Mouse (Mus musculus) CH12.LX (cell line): ENCODE results near the gene Stau1. TPM values are rescaled to one million over a fixed set of nuclear protein-coding genes. Genes with fewer than 3 reads are reported as not detected.

Experiments
- DNase-seq: peaks from one replicate; pipeline ENCODE4 v3.0.0-alpha.2; 2013; ENCODE audit errors: extremely low read depth
- H3K27ac ChIP-seq: 2 replicates; pipeline ENCODE4 v1.5.1; 2012; ENCODE audit warnings: low read depth, mild to moderate bottlenecking, control low read depth, moderate library complexity; ENCODE audit not compliant: insufficient read depth
- H3K27me3 ChIP-seq: replicated peaks from 2 replicates; pipeline ENCODE3; 2012; ENCODE audit warnings: inconsistent platforms
- H3K36me3 ChIP-seq, 2 experiments: replicated peaks in 1 of 2; 2 replicates each; pipeline versions ENCODE3 to v1.6.1; 2012; ENCODE audit warnings: inconsistent platforms in 1 of 2, low read length in 1 of 2, mild to moderate bottlenecking in 1 of 2, mixed read lengths in 1 of 2, moderate library complexity in 1 of 2; ENCODE audit not compliant: control insufficient read depth in 1 of 2, insufficient read depth in 1 of 2
- H3K4me1 ChIP-seq, 2 experiments: 2 replicates each; pipeline ENCODE4 v1.6.1; 2012; ENCODE audit warnings: inconsistent platforms in 1 of 2, moderate library complexity in 1 of 2; ENCODE audit not compliant: insufficient read depth in 2 of 2, control insufficient read depth in 1 of 2
- H3K4me2 ChIP-seq: 2 replicates; pipeline ENCODE4 v1.6.1; 2012; ENCODE audit warnings: low read depth, mild to moderate bottlenecking, control low read depth; ENCODE audit not compliant: poor library complexity, insufficient read depth, severe bottlenecking
- H3K4me3 ChIP-seq, 3 experiments: fragments of 150-350 bp in 1 of 3; sonication (generic) in 1 of 3; replicated peaks in 1 of 3; 2 replicates each; pipeline versions ENCODE3 to v1.5.1; 2011 to 2012; ENCODE audit warnings: low read depth in 2 of 3, low read length in 2 of 3, mild to moderate bottlenecking in 2 of 3, moderate library complexity in 2 of 3, control low read depth in 1 of 3, improper control_type of control experiment in 1 of 3, inconsistent platforms in 1 of 3, mixed read lengths in 1 of 3; ENCODE audit not compliant: poor library complexity in 1 of 3
- H3K79me2 ChIP-seq: replicated peaks from 2 replicates; pipeline ENCODE4 v1.6.1; 2012; ENCODE audit warnings: mild to moderate bottlenecking, moderate library complexity; ENCODE audit not compliant: control insufficient read depth, poor library complexity, insufficient read depth, severe bottlenecking; ENCODE audit errors: extremely low read depth
- H3K9ac ChIP-seq: 2 replicates; pipeline ENCODE4 v1.6.1; 2012; ENCODE audit warnings: low read depth, mild to moderate bottlenecking, control low read depth, moderate library complexity; ENCODE audit not compliant: insufficient read depth
- H3K9me3 ChIP-seq: replicated peaks from 2 replicates; pipeline ENCODE3; 2012; ENCODE audit warnings: low read length, inconsistent platforms, mixed read lengths
- BHLHE40 ChIP-seq: IDR thresholded peaks from 2 replicates; pipeline ENCODE4 v1.6.1; 2011; ENCODE audit warnings: mild to moderate bottlenecking, low read depth, low read length, improper control_type of control experiment
- CHD2 ChIP-seq: IDR thresholded peaks from 2 replicates; pipeline ENCODE4 v1.6.1; 2011; ENCODE audit warnings: low read length, improper control_type of control experiment
- ELF1 ChIP-seq: IDR thresholded peaks from 2 replicates; pipeline ENCODE4 v1.6.1; 2014; ENCODE audit warnings: low read depth, mild to moderate bottlenecking, inconsistent platforms, low read length, improper control_type of control experiment
- EP300 ChIP-seq: IDR thresholded peaks from 2 replicates; pipeline ENCODE4 v1.6.1; 2011; ENCODE audit warnings: low read length, improper control_type of control experiment
- HCFC1 ChIP-seq: IDR thresholded peaks from 2 replicates; pipeline ENCODE4 v1.6.1; 2012; ENCODE audit warnings: low read depth, mild to moderate bottlenecking, inconsistent platforms, low read length, improper control_type of control experiment
- IRF4 ChIP-seq: IDR thresholded peaks from 2 replicates; pipeline ENCODE4 v1.6.1; 2014; ENCODE audit warnings: low read depth, mild to moderate bottlenecking, inconsistent platforms, low read length, improper control_type of control experiment
- JUN ChIP-seq: IDR thresholded peaks from 2 replicates; pipeline ENCODE4 v1.6.1; 2011; ENCODE audit warnings: low read depth, mild to moderate bottlenecking, low read length, improper control_type of control experiment, moderate library complexity; ENCODE audit not compliant: insufficient read depth
- JUND ChIP-seq: conservative IDR thresholded peaks from 2 replicates; pipeline ENCODE4 v1.6.1; 2011; ENCODE audit warnings: low read depth, low read length, improper control_type of control experiment
- KAT2A ChIP-seq: IDR thresholded peaks from 2 replicates; pipeline ENCODE4 v1.6.1; 2012; ENCODE audit warnings: low read length, improper control_type of control experiment, inconsistent platforms; ENCODE audit not compliant: insufficient replicate concordance
- MEF2A ChIP-seq: IDR thresholded peaks from 2 replicates; pipeline ENCODE4 v1.6.1; 2014; ENCODE audit warnings: low read depth, mild to moderate bottlenecking, inconsistent platforms, low read length, improper control_type of control experiment, borderline replicate concordance
- MXI1 ChIP-seq: IDR thresholded peaks from 2 replicates; pipeline ENCODE4 v1.6.1; 2011; ENCODE audit warnings: mild to moderate bottlenecking, low read depth, low read length, improper control_type of control experiment
- MYC ChIP-seq: IDR thresholded peaks from 2 replicates; pipeline ENCODE4 v1.6.1; 2011; ENCODE audit warnings: low read depth, mild to moderate bottlenecking, improper control_type of control experiment, low read length
- NELFE ChIP-seq: IDR thresholded peaks from 2 replicates; pipeline ENCODE4 v1.6.1; 2011; ENCODE audit warnings: low read depth, low read length, improper control_type of control experiment
- NRF1 ChIP-seq: IDR thresholded peaks from 2 replicates; pipeline ENCODE4 v1.6.1; 2014; ENCODE audit warnings: low read depth, mild to moderate bottlenecking, inconsistent platforms, low read length, improper control_type of control experiment, moderate library complexity
- PAX5 ChIP-seq: IDR thresholded peaks from 2 replicates; pipeline ENCODE4 v1.6.1; 2012; ENCODE audit warnings: low read length, inconsistent platforms, mixed read lengths
- POLR2A ChIP-seq: IDR thresholded peaks from 2 replicates; pipeline ENCODE4 v1.6.1; 2011; ENCODE audit warnings: low read depth, mild to moderate bottlenecking, improper control_type of control experiment, low read length
- POLR2AphosphoS2 ChIP-seq: IDR thresholded peaks from 2 replicates; pipeline ENCODE4 v1.6.1; 2011; ENCODE audit warnings: low read depth, low read length, improper control_type of control experiment
- RAD21 ChIP-seq: IDR thresholded peaks from 2 replicates; pipeline ENCODE4 v1.6.1; 2011; ENCODE audit warnings: low read depth, mild to moderate bottlenecking, low read length, improper control_type of control experiment, moderate library complexity
- SIN3A ChIP-seq: IDR thresholded peaks from 2 replicates; pipeline ENCODE4 v1.6.1; 2012; ENCODE audit warnings: low read length, improper control_type of control experiment, inconsistent platforms
- TBP ChIP-seq: conservative IDR thresholded peaks from 2 replicates; pipeline ENCODE4 v1.6.1; 2011; ENCODE audit warnings: low read depth, low read length, improper control_type of control experiment
- TCF12 ChIP-seq: IDR thresholded peaks from 2 replicates; pipeline ENCODE4 v1.6.1; 2014; ENCODE audit warnings: low read depth, mild to moderate bottlenecking, inconsistent platforms, low read length, improper control_type of control experiment
- UBTF ChIP-seq: IDR thresholded peaks from 2 replicates; pipeline ENCODE4 v1.6.1; 2012; ENCODE audit warnings: low read depth, mild to moderate bottlenecking, inconsistent platforms, low read length, improper control_type of control experiment, moderate library complexity
- USF2 ChIP-seq: conservative IDR thresholded peaks from 2 replicates; pipeline ENCODE4 v1.6.1; 2011; ENCODE audit warnings: low read depth, low read length, improper control_type of control experiment
- ZNF384 ChIP-seq: IDR thresholded peaks from 2 replicates; pipeline ENCODE4 v1.6.1; 2012; ENCODE audit warnings: low read depth, low read length, improper control_type of control experiment, inconsistent platforms
- dilution Hi-C: fragments of 300-500 bp; cut with MboI; formaldehyde crosslinking; loops from 2 replicates; pipeline ENCODE4 v1.14.3; 2020; ENCODE audit warnings: low sequenced_read_pairs; ENCODE audit not compliant: extremely low pct_unique_long_range_greater_than_20kb, extremely low pct_ligation_motif_present
- in situ Hi-C: fragments of 300-500 bp; cut with MboI; formaldehyde crosslinking; loops from 3 replicates; pipeline ENCODE4 v1.14.3; 2019; ENCODE audit warnings: low sequenced_read_pairs, low pct_ligation_motif_present, low pct_unique_long_range_greater_than_20kb, mixed read lengths
- polyA plus RNA-seq: library from polyadenylated mRNA; unstranded; fragments of >175 nt; gene quantifications from 2 replicates; pipeline ENCODE4 v1.2.1, GENCODE M21; 2012; ENCODE audit warnings: low read depth; ENCODE audit not compliant: insufficient read length
- total RNA-seq, 2 experiments: library from RNA; depleted of rRNA; stranded (reverse); fragments of 300-350 nt in 1 of 2; fragments of >200 nt in 1 of 2; gene quantifications; 2 replicates each; pipeline ENCODE4 v1.2.3; 2012 to 2014

The Stau1 gene
- total and polyA plus RNA-seq, 3 experiments, result 8.0 to 36.2 (median 10.3) TPM

DNA sequence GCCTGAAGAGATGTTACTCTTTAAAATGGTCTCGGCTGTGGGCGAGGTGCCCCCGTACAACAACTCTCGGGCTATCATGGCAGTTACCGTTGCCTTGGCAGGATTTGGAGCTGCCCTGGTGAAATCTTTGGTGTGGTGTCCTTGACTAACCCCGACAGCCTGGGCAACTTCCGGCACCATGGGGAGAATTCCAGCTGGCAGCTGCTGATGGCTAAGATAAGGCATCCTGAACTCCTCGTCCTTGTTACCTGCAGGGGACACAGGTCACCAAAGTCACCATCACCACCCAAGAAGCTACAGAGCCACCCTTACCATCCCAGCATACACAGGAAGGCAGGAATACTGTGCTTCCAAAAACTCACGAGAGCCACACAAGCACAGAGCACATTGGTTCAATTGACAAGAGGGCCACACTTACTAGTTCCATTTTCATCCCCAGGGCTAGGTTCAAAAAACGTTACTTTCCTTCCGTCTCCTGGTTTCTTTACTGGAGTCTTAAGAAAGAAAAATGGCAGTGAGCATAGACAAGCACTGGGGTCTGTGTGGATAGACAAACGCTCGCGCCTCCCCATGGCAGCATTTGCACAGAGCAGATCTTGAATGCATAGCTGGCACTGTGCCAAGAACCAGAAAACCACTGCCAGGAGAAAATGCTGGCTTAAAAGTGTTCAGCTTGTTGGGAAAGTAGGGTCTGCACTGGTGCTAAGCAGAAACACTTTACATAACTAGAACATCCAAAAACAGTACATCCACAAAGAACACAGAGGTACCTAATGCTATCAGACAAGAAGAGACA lies 45.0 kb downstream of the Stau1 start:
- Histone ChIP-seq H3K4me2 (no peak overlapping the region), H3K9ac (no peak overlapping the region), H3K27me3 (no peaks in the 10 kb centered on the region), H3K79me2 (no peaks in the 10 kb centered on the region; the same call in 1 of the 2 replicates), H3K36me3 (peaks cover 77 to 95% of the 10 kb centered on the region in 2 experiments), H3K9me3 (no peaks in the 10 kb centered on the region), H3K4me1 (no peaks in the 10 kb centered on the region), H3K27ac (no peak overlapping the region), H3K4me3 (no peak overlapping the region)
- dilution Hi-C loops, result no loop called here
- no peak for DNase-seq
- in situ Hi-C loops, result no loop called here
- TF ChIP-seq MXI1 (no peak), HCFC1 (no peak), KAT2A (no peak), PAX5 (no peak), IRF4 (no peak), NELFE (no peak), POLR2A (no peak), MEF2A (no peak), USF2 (no peak), NRF1 (no peak), RAD21 (no peak), ZNF384 (no peak), SIN3A (no peak), EP300 (no peak), ELF1 (no peak), BHLHE40 (no peak), UBTF (no peak)

DNA sequence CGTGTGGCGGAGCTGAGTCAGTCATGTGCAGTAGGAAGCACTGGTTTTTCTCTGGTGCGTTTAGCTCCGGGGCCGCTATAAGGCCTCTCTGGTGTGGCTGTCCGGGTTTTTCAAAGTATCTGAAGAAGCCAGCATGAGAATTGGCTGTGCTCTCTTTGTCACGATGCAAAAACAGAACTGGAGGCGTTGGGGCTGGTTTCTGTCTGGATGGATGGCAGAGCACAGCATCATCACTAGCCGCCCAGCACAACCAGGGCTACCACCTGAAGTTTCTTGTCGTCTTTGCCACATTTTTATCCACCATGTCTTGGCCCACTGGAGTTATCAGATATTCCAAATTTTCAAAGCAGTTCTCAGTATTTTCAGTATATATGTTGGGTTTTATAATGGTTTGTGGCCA lies 47.2 kb downstream of the Stau1 start:
- H3K4me2 ChIP-seq, result no peak overlapping the region
- no peaks in the 10 kb centered on the region for H3K9me3 ChIP-seq
- no peak overlapping the region for H3K4me3 ChIP-seq
- H3K27ac ChIP-seq, result no peak overlapping the region
- TF ChIP-seq NELFE (no peak), KAT2A (no peak), POLR2A (no peak), ELF1 (no peak), MYC (no peak), JUN (no peak), CHD2 (no peak), TCF12 (no peak), POLR2AphosphoS2 (no peak), RAD21 (no peak), TBP (no peak), JUND (no peak), HCFC1 (no peak)
- TF ChIP-seq, all 38 proteins: peak for 0
- in situ Hi-C loops (no loop called here), dilution Hi-C loops (no loop called here)
- Histone ChIP-seq H3K9ac (no peak overlapping the region), H3K36me3 (peaks cover 80 to 92% of the 10 kb centered on the region in 2 experiments), H3K4me1 (no peaks in the 10 kb centered on the region), H3K79me2 (no peaks in the 10 kb centered on the region; the same call in 1 of the 2 replicates), H3K27me3 (no peaks in the 10 kb centered on the region)
- DNase-seq, result no peak
